Mouse (Mus musculus): ENCODE results near the gene Sec14l4. TPM values are rescaled to one million over a fixed set of nuclear protein-coding genes. Genes with fewer than 3 reads are reported as not detected.

Gene Sec14l4
- polyA plus RNA-seq, 1 experiment from 2014 or later = not detected

GRCm38 (mm10) chr11:4062523-4062922, 31.3 kb downstream of the Sec14l4 start:
- Histone ChIP-seq H3K4me3 (no peak overlapping the region), H3K9ac (no peak overlapping the region), H3K4me2 (replicated peaks) (no peak overlapping the region), H3K4me1 (no peaks in the 10 kb centered on the region), H3K27me3 (no peaks in the 10 kb centered on the region; the same call in 1 of the 2 replicates), H3K36me3 (no peaks in the 10 kb centered on the region), H3K27ac (no peak overlapping the region), H3K9me3 (replicated peaks) (no peaks in the 10 kb centered on the region)
- no peak for ATAC-seq (ENCODE audit: low FRiP score)
- 88% methylated on average over 4 of the region's 4 CpGs for WGBS

- Histone ChIP-seq H3K27ac (no peak overlapping the region), H3K4me1 (no peaks in the 10 kb centered on the region), H3K27me3 (no peaks in the 10 kb centered on the region; the same call in 1 of the 2 replicates), H3K4me3 (no peak overlapping the region), H3K9me3 (replicated peaks) (no peaks in the 10 kb centered on the region), H3K4me2 (replicated peaks) (no peak overlapping the region), H3K36me3 (no peaks in the 10 kb centered on the region), H3K9ac (no peak overlapping the region)
- ATAC-seq (ENCODE audit: low FRiP score) = no peak
- WGBS = 65% methylated on average over 6 of the region's 6 CpGs
Observed at GRCm38 (mm10) chr11:4062981-4063380, 31.7 kb downstream of the Sec14l4 start.

- WGBS = 69% methylated on average over 5 of the region's 5 CpGs
- Histone ChIP-seq H3K9me3 (replicated peaks) (no peaks in the 10 kb centered on the region), H3K27ac (no peak within 1 kb of the TSS), H3K27me3 (no peaks in the 10 kb centered on the region; the same call in 1 of the 2 replicates), H3K9ac (no peak within 1 kb of the TSS), H3K36me3 (no peaks in the 10 kb centered on the region), H3K4me1 (no peaks in the 10 kb centered on the region), H3K4me2 (replicated peaks) (no peak within 1 kb of the TSS), H3K4me3 (no peak within 1 kb of the TSS)
- no peak for ATAC-seq (ENCODE audit: low FRiP score)
Observed at GRCm38 (mm10) chr11:4064627-4065122, 33.4 kb downstream of the Sec14l4 start, which contains the start of gene Sec14l3. Gene Sec14l3 (plus strand): TSS chr11:4064841.

- ATAC-seq (ENCODE audit: low FRiP score) = no peak
- Histone ChIP-seq H3K27me3 (no peaks in the 10 kb centered on the region; the same call in 1 of the 2 replicates), H3K4me2 (replicated peaks) (no peak overlapping the region), H3K27ac (no peak overlapping the region), H3K4me3 (no peak overlapping the region), H3K9me3 (replicated peaks) (no peaks in the 10 kb centered on the region), H3K36me3 (no peaks in the 10 kb centered on the region), H3K4me1 (no peaks in the 10 kb centered on the region), H3K9ac (no peak overlapping the region)
- WGBS = 75% methylated on average over 1 of the region's 1 CpGs
Observed at GRCm38 (mm10) chr11:4069664-4070063, 38.4 kb downstream of the Sec14l4 start.

GRCm38 (mm10) chr11:4076633-4077032, 45.4 kb downstream of the Sec14l4 start:
- Histone ChIP-seq H3K27ac (no peak overlapping the region), H3K4me2 (replicated peaks) (no peak overlapping the region)
- 17% methylated on average over 8 of the region's 8 CpGs for WGBS

GRCm38 (mm10) chr11:4078267-4078933, 47.1 kb downstream of the Sec14l4 start:
- H3K36me3 ChIP-seq = no peaks in the 10 kb centered on the region
- no peak overlapping the region for H3K4me3 ChIP-seq
- no peak for ATAC-seq (ENCODE audit: low FRiP score)
- H3K4me1 ChIP-seq = no peaks in the 10 kb centered on the region
- WGBS = 80% methylated on average over 7 of the region's 7 CpGs
- H3K4me2 ChIP-seq (replicated peaks) = no peak overlapping the region
- H3K9me3 ChIP-seq (replicated peaks) = no peaks in the 10 kb centered on the region
- no peaks in the 10 kb centered on the region; the same call in 1 of the 2 replicates for H3K27me3 ChIP-seq
- H3K9ac ChIP-seq = no peak overlapping the region
- no peak overlapping the region for H3K27ac ChIP-seq

More at GRCm38 (mm10) chr11:4076633-4077032, 45.4 kb downstream of the Sec14l4 start:
- Histone ChIP-seq H3K4me3 (no peak overlapping the region), H3K36me3 (no peaks in the 10 kb centered on the region), H3K27me3 (no peaks in the 10 kb centered on the region; the same call in 1 of the 2 replicates), H3K9me3 (replicated peaks) (no peaks in the 10 kb centered on the region), H3K9ac (no peak overlapping the region), H3K4me1 (no peaks in the 10 kb centered on the region)
- no peak for ATAC-seq (ENCODE audit: low FRiP score)

- Histone ChIP-seq H3K9me3 (replicated peaks) (no peaks in the 10 kb centered on the region), H3K27me3 (no peaks in the 10 kb centered on the region; the same call in 1 of the 2 replicates), H3K4me2 (replicated peaks) (no peak overlapping the region), H3K27ac (no peak overlapping the region), H3K4me3 (no peak overlapping the region), H3K4me1 (no peaks in the 10 kb centered on the region), H3K9ac (no peak overlapping the region), H3K36me3 (no peaks in the 10 kb centered on the region)
- 20% methylated on average over 4 of the region's 4 CpGs for WGBS
- ATAC-seq (ENCODE audit: low FRiP score) = no peak
Observed at GRCm38 (mm10) chr11:4080219-4080618, 49.0 kb downstream of the Sec14l4 start.

- Histone ChIP-seq H3K27ac (no peak overlapping the region), H3K4me1 (no peaks in the 10 kb centered on the region), H3K9me3 (replicated peaks) (no peaks in the 10 kb centered on the region), H3K36me3 (no peaks in the 10 kb centered on the region), H3K4me3 (no peak overlapping the region), H3K4me2 (replicated peaks) (no peak overlapping the region), H3K9ac (no peak overlapping the region), H3K27me3 (no peaks in the 10 kb centered on the region)
- ATAC-seq (ENCODE audit: low FRiP score) = no peak
- 28% methylated on average over 5 of the region's 5 CpGs for WGBS
Observed at GRCm38 (mm10) chr11:4083316-4084078, 52.2 kb downstream of the Sec14l4 start.

- no peaks in the 10 kb centered on the region for H3K9me3 ChIP-seq (replicated peaks)
- WGBS = 75% methylated on average over 1 of the region's 1 CpGs
- H3K27me3 ChIP-seq = no peaks in the 10 kb centered on the region
- no peak overlapping the region for H3K27ac ChIP-seq
- H3K4me1 ChIP-seq = no peaks in the 10 kb centered on the region
- no peak overlapping the region for H3K9ac ChIP-seq
- ATAC-seq (ENCODE audit: low FRiP score) = no peak
- no peak overlapping the region for H3K4me3 ChIP-seq
- H3K4me2 ChIP-seq (replicated peaks) = no peak overlapping the region
- no peaks in the 10 kb centered on the region for H3K36me3 ChIP-seq
Observed at GRCm38 (mm10) chr11:4086246-4086645, 55.0 kb downstream of the Sec14l4 start.

- no peak for ATAC-seq (ENCODE audit: low FRiP score)
- Histone ChIP-seq H3K36me3 (no peaks in the 10 kb centered on the region), H3K4me3 (no peak overlapping the region), H3K27ac (no peak overlapping the region), H3K9me3 (replicated peaks) (no peaks in the 10 kb centered on the region), H3K27me3 (no peaks in the 10 kb centered on the region), H3K9ac (no peak overlapping the region), H3K4me1 (no peaks in the 10 kb centered on the region), H3K4me2 (replicated peaks) (no peak overlapping the region)
- 73% methylated on average over 2 of the region's 2 CpGs for WGBS
Observed at GRCm38 (mm10) chr11:4087267-4087666, 56.0 kb downstream of the Sec14l4 start.

GRCm38 (mm10) chr11:4093459-4094377, 62.5 kb downstream of the Sec14l4 start:
- H3K27ac ChIP-seq = no peak overlapping the region
- no peak overlapping the region for H3K9ac ChIP-seq
- no peaks in the 10 kb centered on the region for H3K27me3 ChIP-seq
- WGBS = 90% methylated on average over 18 of the region's 18 CpGs
- no peaks in the 10 kb centered on the region for H3K9me3 ChIP-seq (replicated peaks)
- no peak overlapping the region for H3K4me2 ChIP-seq (replicated peaks)
- H3K36me3 ChIP-seq = no peaks in the 10 kb centered on the region
- H3K4me3 ChIP-seq = no peak overlapping the region
- peaks cover 25% of the 10 kb centered on the region for H3K4me1 ChIP-seq
- no peak for ATAC-seq (ENCODE audit: low FRiP score)
